Mouse (Mus musculus) liver, embryonic 14.5 days (tissue): ENCODE data around the gene Adam17.

Experiments used
- CTCF ChIP-seq: IDR thresholded peaks from 2 replicates; pipeline ENCODE4 v1.5.1; 2016; ENCODE audit warnings: antibody characterized with exemption, low read depth, control low read depth
- EP300 ChIP-seq: IDR thresholded peaks from 2 replicates; pipeline ENCODE4 v1.6.1; 2016; ENCODE audit warnings: antibody characterized with exemption, low read depth

DNA sequence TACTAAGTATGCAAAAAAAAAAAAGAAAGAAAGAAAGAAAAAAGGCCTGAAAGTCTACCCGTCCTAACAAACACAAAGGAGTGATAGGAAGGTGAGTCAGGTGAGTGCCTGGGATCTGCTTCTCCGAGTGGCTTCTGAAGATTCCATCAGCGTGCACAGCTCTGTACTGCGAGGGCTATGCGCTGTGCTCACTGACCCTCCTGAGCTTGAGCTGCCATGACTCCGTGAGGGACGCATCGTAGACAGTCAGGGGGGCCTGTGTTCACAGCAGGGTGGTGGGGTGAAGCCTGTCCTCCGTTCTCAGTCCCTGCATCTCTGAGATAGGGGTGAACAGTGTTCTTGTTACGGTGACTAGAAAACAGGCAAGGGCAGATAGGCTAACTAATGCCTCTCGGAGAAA, 74.6 kb downstream of the Adam17 start:
- TF ChIP-seq CTCF (no peak), EP300 (no peak)
